Mouse (Mus musculus): ENCODE measurements at regions not wholly inside any gene's neighbourhood (a gene's known extent, or its start where the extent isn't known, plus 50 kb on each side); places are given as distances from the start of the nearest gene placed in this dataset.

DNA sequence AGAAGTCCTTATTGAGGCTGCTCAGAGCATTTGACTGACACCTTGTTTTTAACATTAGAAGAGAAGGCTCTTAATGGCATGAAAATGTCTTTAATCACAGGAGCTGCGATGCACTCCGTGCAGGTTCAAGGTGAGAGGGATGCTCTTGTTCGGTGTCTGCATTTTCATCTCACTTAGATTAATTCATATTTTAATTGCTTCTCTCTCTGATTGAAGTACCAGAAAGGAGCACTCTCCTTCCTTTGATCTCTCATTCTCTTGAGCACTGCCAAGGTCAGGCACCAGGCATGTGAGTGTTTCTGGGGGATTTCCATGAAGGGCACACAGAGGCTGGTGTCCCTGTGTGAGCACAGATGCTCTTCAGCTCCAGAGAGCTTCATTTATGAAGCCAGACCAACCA lies 752.0 kb upstream of the Castor2 start:
- TF ChIP-seq POLR2A (IDR thresholded peaks at IDR 0.05; ENCODE audit: low read depth, low read length) (no peak), CTCF (conservative IDR thresholded peaks at IDR 0.05; ENCODE audit: insufficient read depth, insufficient read length, low read depth, low read length) (no peak)
